Mouse (Mus musculus) lung, adult 2 months (tissue): ENCODE data around the gene 2200002J24Rik. TPM values are rescaled to one million over a fixed set of nuclear protein-coding genes. Genes with fewer than 3 reads are reported as not detected.

Experiments
- DNase-seq: peaks from one replicate; pipeline ENCODE4 v3.0.0; 2022
- H3K4me1 ChIP-seq: fragments of 200-500 bp; 2 replicates; pipeline ENCODE4 v1.6.1; 2011; ENCODE audit warnings: low read length; ENCODE audit not compliant: control insufficient read depth, insufficient read depth
- H3K4me3 ChIP-seq: fragments of 200-500 bp; replicated peaks from 2 replicates; pipeline ENCODE3; 2011; ENCODE audit warnings: low read depth, mild to moderate bottlenecking, control low read depth, low read length; ENCODE audit errors: extremely low read depth
- CTCF ChIP-seq: fragments of 200-500 bp; IDR thresholded peaks from 2 replicates; pipeline ENCODE4 v1.5.1; 2011; ENCODE audit warnings: mild to moderate bottlenecking, low read length, control low read depth; ENCODE audit not compliant: insufficient read depth
- POLR2A ChIP-seq: fragments of 200-500 bp; IDR thresholded peaks from 2 replicates; pipeline ENCODE4 v1.6.1; 2011; ENCODE audit warnings: low read depth, mild to moderate bottlenecking, control low read depth, low read length, borderline replicate concordance; ENCODE audit errors: extremely low read depth
- WGBS: fragments of 180-500 bp; shearing (Covaris S2); methylation state at CpG from one replicate; pipeline ENCODE4 v1.1.7; 2018; 5-methylcytosine and 5-hydroxymethylcytosine counted together
- polyA plus RNA-seq: library from polyadenylated mRNA; depleted of rRNA; stranded (reverse); fragments of >200 nt; gene quantifications from 2 replicates; pipeline ENCODE4 v1.2.3, GENCODE M21; 2012; rRNA removed

2200002J24Rik gene
- not detected in 2 replicates for polyA plus RNA-seq

DNA sequence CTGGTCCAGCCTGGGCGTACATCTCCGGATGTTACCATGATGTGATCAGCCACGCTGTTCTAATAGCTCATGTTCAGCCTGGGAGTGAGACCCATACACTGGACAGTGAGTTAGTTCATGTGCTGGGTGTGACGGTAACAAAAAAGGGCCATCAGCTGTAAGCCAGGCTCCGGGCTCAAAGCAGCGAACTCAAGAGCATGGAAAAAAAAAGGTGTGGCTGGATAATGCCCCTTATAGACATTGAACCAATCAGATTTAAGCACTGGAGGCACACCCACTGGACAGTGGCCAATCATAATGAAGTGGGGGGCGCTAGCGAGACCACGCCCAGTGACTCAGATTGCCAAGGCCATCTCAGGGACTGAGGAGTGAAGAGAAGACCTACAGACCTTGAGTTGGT is at the start of gene 2200002J24Rik:
TSS of gene 2200002J24Rik (plus strand) at position 338 of the 400 bp plus-strand sequence.
- TF ChIP-seq POLR2A = no peak
- TF ChIP-seq CTCF = no peak
- H3K4me3 ChIP-seq = no peak within 1 kb of the TSS
- DNase-seq = no peak
- 31% methylated on average over 9 of the region's 9 CpGs for WGBS
- H3K4me1 ChIP-seq = no peaks in the 10 kb centered on the region

DNA sequence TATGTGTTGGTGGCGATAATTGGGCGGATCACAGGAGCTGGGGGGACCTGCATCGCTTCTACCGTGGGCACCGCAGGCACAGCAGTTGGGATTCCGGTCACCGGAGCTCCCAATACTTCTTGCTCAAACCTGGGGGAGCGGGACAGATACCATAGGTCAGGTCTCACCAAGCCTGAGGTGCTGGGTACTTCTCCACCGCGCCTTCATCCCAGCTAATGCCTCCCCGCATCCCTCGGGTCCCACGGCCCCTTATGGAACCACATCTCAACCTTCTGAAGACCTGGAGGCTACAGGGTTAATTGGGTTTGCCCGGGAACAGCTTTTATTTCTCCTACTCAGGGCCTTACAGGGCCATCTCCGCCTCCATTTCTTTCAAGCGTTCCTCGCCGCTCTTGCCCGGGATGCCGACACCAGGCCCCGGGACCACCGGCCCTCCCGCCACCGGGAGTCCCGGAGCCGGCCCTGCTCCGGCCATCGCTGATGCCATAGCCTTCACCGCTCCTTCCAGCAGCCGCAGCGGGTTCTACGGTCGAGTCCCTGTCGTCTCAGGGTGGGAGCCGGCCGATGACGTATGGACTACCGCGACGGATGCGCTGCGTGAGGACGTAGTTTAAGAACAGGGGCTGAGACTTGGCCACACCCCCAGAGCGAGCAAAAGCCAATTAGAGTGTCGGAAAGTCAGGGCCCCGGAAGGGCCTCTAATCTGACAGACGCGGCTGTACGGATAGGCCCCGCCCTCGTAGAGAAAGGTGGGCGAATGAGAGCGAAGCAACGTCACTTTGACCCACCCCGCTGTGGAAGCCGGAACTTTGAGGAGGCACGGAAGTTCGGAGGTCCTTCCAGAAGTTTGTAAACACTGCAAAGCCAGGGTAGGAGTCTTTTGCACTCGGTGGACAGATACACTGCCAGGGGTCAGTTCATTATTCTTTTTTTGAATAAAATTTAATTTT is 48.9 kb upstream of the 2200002J24Rik start, which contains the start of gene Rbm42:
TSS of gene Rbm42 (minus strand) at position 727 of the 950 bp plus-strand sequence.
- DNase-seq = peak; percentile 97
- peak; percentile 59; the same call in 1 of the 2 replicates for TF ChIP-seq POLR2A
- TF ChIP-seq CTCF = no peak
- H3K4me1 ChIP-seq = peaks cover 2% of the 10 kb centered on the region; the same call in 1 of the 2 replicates
- WGBS = 2% methylated on average over 59 of the region's 59 CpGs
- peak within 1 kb of the TSS; percentile 89 for H3K4me3 ChIP-seq

DNA sequence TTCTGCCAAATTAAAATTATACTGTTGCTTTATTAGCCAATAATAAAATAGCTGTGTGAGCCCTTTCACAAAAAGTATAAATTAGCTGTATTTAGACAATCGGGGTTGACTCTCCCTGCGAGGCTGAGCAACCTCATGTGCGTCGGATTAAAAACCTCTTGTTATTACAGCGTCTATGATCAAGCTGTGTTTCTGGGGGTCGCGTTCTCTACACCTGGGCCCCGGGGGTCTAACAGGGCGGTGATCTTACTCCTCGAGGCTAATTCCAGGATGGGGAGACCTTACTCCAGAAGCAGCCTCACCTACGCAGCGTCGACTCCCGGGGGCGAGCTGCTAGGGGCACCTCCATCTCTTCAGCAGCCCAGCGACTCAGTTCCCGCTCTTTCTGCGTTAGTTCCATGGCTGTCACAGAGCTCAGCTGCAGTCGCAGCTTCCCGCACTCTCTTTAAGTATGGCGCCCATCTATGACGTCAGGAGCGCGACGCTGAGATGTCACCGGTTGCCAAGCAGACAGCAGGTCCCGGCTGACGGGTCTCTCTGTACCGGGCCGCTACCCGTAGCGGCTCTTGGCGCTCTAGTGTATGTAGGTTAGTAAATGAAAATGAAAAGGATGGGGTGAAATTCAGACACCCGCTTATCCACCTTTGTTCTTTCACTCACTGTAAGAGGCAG is 34.1 kb upstream of the 2200002J24Rik start, which contains the start of gene Haus5:
TSS of gene Haus5 (minus strand) at position 466 of the 672 bp plus-strand sequence.
- under 1% methylated on average over 34 of the region's 34 CpGs for WGBS
- H3K4me1 ChIP-seq = no peaks in the 10 kb centered on the region; the same call in 1 of the 2 replicates
- TF ChIP-seq POLR2A (no peak), CTCF (no peak)
- DNase-seq = peak; percentile 92
- peak within 1 kb of the TSS; percentile 78 for H3K4me3 ChIP-seq

DNA sequence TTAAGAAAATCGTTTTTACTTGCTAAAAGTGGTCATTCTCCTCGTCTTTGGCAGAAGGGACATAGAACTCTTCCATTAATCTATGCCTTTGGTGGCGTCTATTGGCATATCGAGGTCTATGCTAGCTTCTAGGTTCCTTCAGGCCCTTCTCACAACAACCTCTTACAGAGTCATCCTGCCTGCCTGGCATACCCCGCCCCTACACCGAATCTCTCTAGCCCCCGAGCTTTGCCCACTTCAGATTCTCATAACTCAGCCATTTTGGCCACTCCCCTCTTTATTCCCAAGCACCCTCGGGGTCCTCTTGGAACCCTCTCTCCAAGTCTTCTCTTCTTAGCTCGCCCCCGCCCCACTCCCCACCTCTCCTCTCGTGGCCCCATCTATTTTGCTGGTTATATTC is 33.4 kb upstream of the 2200002J24Rik start:
- Histone ChIP-seq H3K4me1 (no peaks in the 10 kb centered on the region; the same call in 1 of the 2 replicates), H3K4me3 (peak overlapping the region; percentile 78)
- WGBS = 6% methylated on average over 11 of the region's 11 CpGs
- TF ChIP-seq POLR2A = no peak
- TF ChIP-seq CTCF = no peak
- peak; percentile 21 for DNase-seq

DNA sequence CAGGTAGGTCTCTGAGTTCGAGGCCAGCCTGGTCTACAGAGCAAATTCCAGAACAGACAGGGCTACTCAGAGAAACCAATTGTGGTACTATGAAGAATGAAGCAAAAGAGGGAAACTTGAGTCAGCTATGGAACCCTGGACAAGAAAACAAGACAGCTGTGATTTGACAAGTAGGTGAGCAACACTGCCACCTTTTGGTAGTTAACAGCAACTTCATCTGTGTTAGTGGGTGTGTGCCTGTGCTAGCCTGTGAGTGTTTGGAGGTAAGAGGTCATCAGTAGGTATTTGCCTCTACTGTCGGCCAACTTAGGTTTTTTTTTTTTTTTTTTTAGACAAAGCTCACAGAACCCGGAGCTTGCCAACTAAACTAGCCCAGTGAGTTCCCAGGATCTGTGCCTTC is 29.5 kb upstream of the 2200002J24Rik start:
- H3K4me1 ChIP-seq = no peaks in the 10 kb centered on the region; the same call in 1 of the 2 replicates
- TF ChIP-seq POLR2A (no peak), CTCF (0 out of 2 replicates have a peak, but pooled peaks have one; percentile 15)
- no peak overlapping the region for H3K4me3 ChIP-seq
- WGBS = 33% methylated on average over 3 of the region's 3 CpGs
- DNase-seq = no peak

DNA sequence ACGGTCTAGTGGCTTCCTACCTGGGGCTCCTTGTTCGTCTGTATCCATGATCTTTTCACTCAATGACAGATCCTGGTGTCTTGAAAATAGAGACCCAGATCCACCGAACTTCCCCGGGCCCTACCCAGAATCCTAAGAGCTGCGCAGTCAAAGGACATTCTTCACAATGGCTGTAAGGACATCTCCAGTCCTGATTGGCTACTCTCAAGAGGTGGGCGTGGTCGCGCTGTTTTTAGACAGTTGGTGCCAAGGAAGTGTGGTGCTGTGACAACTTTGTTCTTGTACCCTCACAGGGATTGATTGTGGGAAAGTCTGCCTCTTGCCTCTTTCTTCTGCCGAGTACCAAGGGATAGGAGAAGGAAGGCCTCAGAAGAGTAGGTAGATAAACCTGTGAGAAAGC is 27.2 kb upstream of the 2200002J24Rik start, which contains the start of gene Pmis2:
TSS of gene Pmis2 (minus strand) at position 126 of the 400 bp plus-strand sequence.
- WGBS = 66% methylated on average over 9 of the region's 9 CpGs
- TF ChIP-seq POLR2A (no peak), CTCF (no peak)
- H3K4me3 ChIP-seq = no peak within 1 kb of the TSS
- no peaks in the 10 kb centered on the region for H3K4me1 ChIP-seq
- DNase-seq = no peak

DNA sequence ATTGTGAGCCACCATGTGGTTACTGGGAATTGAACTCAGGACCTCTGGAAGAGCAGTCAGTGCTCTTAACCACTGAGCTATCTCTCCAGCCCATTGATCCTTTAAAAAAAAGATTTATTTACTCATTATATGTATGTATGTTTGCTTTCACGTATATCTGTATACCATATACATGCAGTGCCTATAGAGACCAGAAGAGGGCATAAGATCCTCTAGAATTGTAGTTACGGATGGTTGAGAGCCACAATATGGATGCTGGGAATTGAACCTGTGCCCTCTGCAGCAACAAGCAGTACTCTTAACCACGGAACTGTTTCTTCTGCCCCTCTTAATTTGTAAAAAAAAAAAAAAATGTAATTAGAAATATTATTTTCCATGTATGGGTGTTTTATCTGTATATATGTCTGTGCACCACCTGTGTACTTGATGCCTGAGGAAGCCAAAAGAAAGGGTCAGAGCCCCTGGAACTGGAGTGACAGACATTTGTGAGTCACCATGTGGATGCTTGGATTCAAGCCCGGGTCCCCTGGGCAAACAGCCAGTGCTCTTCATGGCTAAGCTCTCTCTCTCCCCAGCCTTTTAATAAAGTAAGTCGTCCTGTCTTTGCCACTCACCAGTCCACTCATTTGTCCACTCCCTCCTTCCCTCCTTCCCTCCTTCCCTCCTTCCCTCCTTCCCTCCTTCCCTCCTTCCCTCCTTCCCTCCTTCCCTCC is 20.3 kb upstream of the 2200002J24Rik start:
- no peak for TF ChIP-seq POLR2A
- TF ChIP-seq CTCF = no peak
- 51% methylated on average over 5 of the region's 5 CpGs for whole genome bisulfite sequencing
- DNase-seq = no peak
- H3K4me3 ChIP-seq = no peak overlapping the region
- no peaks in the 10 kb centered on the region for H3K4me1 ChIP-seq

DNA sequence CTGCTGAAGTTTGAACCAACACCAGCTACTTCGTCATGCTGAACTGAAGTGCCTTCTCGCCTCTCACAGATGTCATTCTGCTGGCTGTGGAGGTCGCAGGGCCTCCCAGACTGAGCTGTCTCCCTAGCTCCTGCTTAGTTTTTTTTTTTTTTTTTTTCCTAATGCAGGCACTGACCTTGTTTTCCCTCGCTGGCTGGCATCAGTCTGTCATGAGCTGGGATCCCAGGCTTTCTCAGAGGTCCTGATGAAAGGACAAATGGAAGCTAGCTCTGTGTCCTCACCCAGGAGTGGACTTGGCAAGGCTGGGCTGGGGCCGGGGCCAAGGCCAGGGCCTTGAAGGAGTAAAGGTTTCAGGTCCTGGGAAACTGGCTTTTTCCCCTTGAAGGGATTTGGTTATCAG is 16.8 kb upstream of the 2200002J24Rik start:
- 50% methylated on average over 5 of the region's 5 CpGs for WGBS
- no peak for DNase-seq
- no peak overlapping the region for H3K4me3 ChIP-seq
- no peak for TF ChIP-seq POLR2A
- TF ChIP-seq CTCF = no peak
- H3K4me1 ChIP-seq = no peaks in the 10 kb centered on the region
